Mouse (Mus musculus): ENCODE results near the gene Esrrb.

DNA sequence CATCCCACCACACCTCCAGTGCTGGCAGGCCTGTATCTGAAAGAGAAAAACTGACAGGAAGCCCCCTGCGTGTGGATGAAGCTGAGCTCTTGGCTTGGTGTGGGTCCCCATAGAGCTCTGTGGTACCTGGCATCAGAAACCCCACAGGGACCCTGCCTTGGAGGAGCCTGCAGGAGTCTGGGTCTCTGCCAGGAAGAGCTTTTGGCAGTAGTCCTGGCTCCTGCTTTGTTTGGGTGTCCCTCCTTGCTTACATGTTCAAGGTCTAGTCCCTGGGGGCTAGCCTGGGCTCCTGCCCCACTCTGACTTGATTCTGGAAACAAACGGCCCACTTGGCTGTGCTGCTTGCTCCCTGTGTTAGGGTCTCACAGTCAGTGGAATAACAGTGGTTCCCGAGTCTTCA, 130.6 kb downstream of the Esrrb start:
- TF ChIP-seq CTCF (conservative IDR thresholded peaks at IDR 0.05; ENCODE audit: low read length) (no peak), POU5F1 (IDR thresholded peaks at IDR 0.05; ENCODE audit: borderline replicate concordance, low read length) (no peak), NANOG (IDR thresholded peaks at IDR 0.05; ENCODE audit: borderline replicate concordance, low read length) (no peak)

Measured in E14TG2a.4 (cell line).